Mouse (Mus musculus) C2C12 (cell line): ENCODE data around the gene Osbpl6.

Experiments
- CTCF ChIP-seq: IDR thresholded peaks from one replicate; pipeline ENCODE4 v1.5.1; 2011; ENCODE audit not compliant: control insufficient read depth, insufficient read depth, insufficient read length
- MAX ChIP-seq: IDR thresholded peaks from one replicate; pipeline ENCODE4 v1.6.1; 2011; ENCODE audit warnings: mild to moderate bottlenecking, control low read depth
- MYOD1 ChIP-seq: IDR thresholded peaks from one replicate; pipeline ENCODE4 v1.6.1; 2011; ENCODE audit warnings: low read depth; ENCODE audit not compliant: control insufficient read depth, insufficient read length
- MYOG ChIP-seq: IDR thresholded peaks from one replicate; pipeline ENCODE4 v1.6.1; 2011; ENCODE audit not compliant: control insufficient read depth, insufficient read length; ENCODE audit errors: extremely low read depth
- USF1 ChIP-seq: IDR thresholded peaks from one replicate; pipeline ENCODE4 v1.6.1; 2011; ENCODE audit warnings: low read depth, mild to moderate bottlenecking, control low read depth, moderate library complexity

- TF ChIP-seq CTCF, result no peak
- no peak for TF ChIP-seq MYOD1
- TF ChIP-seq USF1, result no peak
- no peak for TF ChIP-seq MYOG
- TF ChIP-seq MAX, result no peak
Observed at GRCm38 (mm10) chr2:76430539-76430938, 24.2 kb downstream of the Osbpl6 start.
